Mouse (Mus musculus): ENCODE data around the gene Wdr59. TPM values are rescaled to one million over a fixed set of nuclear protein-coding genes. Genes with fewer than 3 reads are reported as not detected.

The Wdr59 gene
- polyA plus RNA-seq, 1 experiment from 2014 or later = 4.2 TPM

DNA sequence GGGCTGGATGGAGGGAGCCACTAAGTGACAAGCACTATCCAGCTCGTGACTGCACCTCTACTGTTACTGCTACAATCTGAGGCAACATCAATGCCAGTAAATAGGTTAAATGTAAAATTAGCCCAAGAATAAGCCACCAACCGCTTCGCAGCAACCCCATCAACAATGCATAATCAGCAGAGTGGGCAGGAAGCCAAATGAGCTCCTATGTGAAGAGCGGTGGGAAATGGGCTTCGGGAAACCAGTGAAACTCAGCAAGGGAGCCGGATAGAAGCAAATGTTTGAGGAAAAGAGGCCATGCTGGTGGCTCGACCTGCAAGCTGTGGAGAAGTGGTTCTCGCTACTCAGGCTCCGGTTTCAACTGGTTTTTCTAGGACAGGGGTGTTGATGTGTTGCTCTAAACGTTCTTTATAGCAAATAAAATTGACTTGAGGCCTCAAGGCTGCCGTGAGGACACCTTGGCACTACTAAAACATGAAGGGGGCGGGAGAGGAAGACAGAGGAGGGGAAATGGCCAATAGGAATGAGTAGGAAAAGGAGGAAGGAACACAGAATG, 50.3 kb downstream of the Wdr59 start:
- Histone ChIP-seq H3K27me3 (ENCODE audit: control insufficient read depth, insufficient read depth, low read length) (no peaks in the 10 kb centered on the region), H3K4me3 (ENCODE audit: low read depth, low read length) (no peak overlapping the region), H3K9me3 (replicated peaks; ENCODE audit: control insufficient read depth, low read length) (no peaks in the 10 kb centered on the region), H3K9ac (ENCODE audit: low read depth, low read length) (no peak overlapping the region), H3K4me1 (ENCODE audit: control insufficient read depth, insufficient read depth, low read length) (no peaks in the 10 kb centered on the region), H3K4me2 (no peak overlapping the region), H3K27ac (ENCODE audit: low read depth, low read length) (no peak overlapping the region), H3K36me3 (ENCODE audit: control insufficient read depth, insufficient read depth, low read length) (no peaks in the 10 kb centered on the region)
- 83% methylated on average over 12 of the region's 12 CpGs for WGBS (ENCODE audit: insufficient replicate concordance)
- ATAC-seq (replicated peaks; ENCODE audit: insufficient number of reproducible peaks, low FRiP score, low TSS enrichment) = no peak

DNA sequence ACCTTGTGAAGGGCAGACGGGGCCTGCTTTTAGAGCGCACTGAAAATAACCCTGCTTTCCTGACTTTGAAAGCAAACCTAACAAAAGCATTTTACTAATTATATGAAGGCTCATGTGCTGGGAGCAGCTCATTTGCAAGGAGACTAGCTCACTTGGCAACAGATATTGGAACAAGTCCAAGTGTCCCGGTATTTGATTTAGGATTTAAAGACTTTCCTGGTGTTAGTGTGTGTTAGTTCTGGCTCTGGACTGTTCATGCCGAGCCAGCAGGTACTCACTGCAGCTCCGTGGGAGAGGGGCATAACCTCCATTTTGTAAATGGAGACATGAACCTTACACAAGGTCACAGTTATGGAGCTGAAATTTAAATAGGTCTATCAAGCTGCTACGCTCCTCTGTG, 52.9 kb downstream of the Wdr59 start:
- Histone ChIP-seq H3K9ac (ENCODE audit: low read depth, low read length) (no peak overlapping the region), H3K9me3 (replicated peaks; ENCODE audit: control insufficient read depth, low read length) (no peaks in the 10 kb centered on the region), H3K27ac (ENCODE audit: low read depth, low read length) (no peak overlapping the region), H3K27me3 (ENCODE audit: control insufficient read depth, insufficient read depth, low read length) (no peaks in the 10 kb centered on the region), H3K36me3 (ENCODE audit: control insufficient read depth, insufficient read depth, low read length) (no peaks in the 10 kb centered on the region), H3K4me3 (ENCODE audit: low read depth, low read length) (no peak overlapping the region), H3K4me2 (no peak overlapping the region), H3K4me1 (ENCODE audit: control insufficient read depth, insufficient read depth, low read length) (no peaks in the 10 kb centered on the region)
- 83% methylated on average over 6 of the region's 6 CpGs for WGBS (ENCODE audit: insufficient replicate concordance)
- no peak for ATAC-seq (replicated peaks; ENCODE audit: insufficient number of reproducible peaks, low FRiP score, low TSS enrichment)

DNA sequence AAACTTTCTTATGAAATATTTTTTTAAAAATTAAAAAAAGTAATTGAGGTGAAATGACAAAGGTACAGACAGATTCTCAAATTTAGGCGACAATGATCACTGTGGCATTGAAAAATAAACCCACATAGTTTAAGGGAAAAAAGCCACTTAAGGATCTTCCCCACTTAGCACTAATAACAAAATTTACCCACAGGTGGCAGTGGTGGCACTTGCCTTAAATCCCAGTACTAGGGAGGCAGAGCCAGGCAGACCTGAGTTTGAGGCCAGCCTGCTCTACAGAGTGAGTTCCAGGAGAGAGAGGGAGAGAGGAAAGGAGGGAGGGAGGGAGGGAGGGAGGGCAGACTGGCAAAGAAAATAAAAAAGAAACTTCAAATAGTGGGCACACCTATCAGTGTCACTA, 56.6 kb downstream of the Wdr59 start:
- H3K9ac ChIP-seq (ENCODE audit: low read depth, low read length) = no peak overlapping the region
- WGBS (ENCODE audit: insufficient replicate concordance) = 83% methylated on average over 1 of the region's 1 CpGs
- H3K4me3 ChIP-seq (ENCODE audit: low read depth, low read length) = no peak overlapping the region
- ATAC-seq (replicated peaks; ENCODE audit: insufficient number of reproducible peaks, low FRiP score, low TSS enrichment) = no peak
- H3K9me3 ChIP-seq (replicated peaks; ENCODE audit: control insufficient read depth, low read length) = no peaks in the 10 kb centered on the region
- H3K27ac ChIP-seq (ENCODE audit: low read depth, low read length) = no peak overlapping the region
- H3K27me3 ChIP-seq (ENCODE audit: control insufficient read depth, insufficient read depth, low read length) = no peaks in the 10 kb centered on the region
- no peak overlapping the region for H3K4me2 ChIP-seq
- H3K36me3 ChIP-seq (ENCODE audit: control insufficient read depth, insufficient read depth, low read length) = 0 out of 2 replicates have a peak, but pooled peaks cover 2% of the 10 kb centered on the region
- H3K4me1 ChIP-seq (ENCODE audit: control insufficient read depth, insufficient read depth, low read length) = no peaks in the 10 kb centered on the region

DNA sequence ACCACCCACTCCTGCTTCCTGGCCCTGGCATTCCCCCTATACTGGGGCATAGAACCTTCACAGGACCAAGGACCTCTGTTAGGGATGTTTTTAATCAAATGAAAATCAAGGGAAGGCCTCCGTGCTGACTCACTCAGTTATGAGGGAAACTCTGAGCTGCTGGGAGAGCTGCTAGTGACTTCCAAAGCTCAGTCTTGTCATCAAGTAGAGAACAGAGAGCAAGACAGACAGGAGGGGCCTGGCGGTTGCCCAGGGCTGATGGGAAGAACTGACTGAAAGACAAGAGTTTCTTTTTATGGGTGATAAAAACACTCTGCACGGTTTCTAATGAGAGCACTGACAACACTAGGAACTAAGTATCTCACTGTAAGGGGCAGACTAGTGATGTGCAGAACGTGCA, 57.4 kb downstream of the Wdr59 start:
- Histone ChIP-seq H3K9me3 (replicated peaks; ENCODE audit: control insufficient read depth, low read length) (no peaks in the 10 kb centered on the region), H3K4me1 (ENCODE audit: control insufficient read depth, insufficient read depth, low read length) (no peaks in the 10 kb centered on the region), H3K9ac (ENCODE audit: low read depth, low read length) (no peak overlapping the region), H3K27me3 (ENCODE audit: control insufficient read depth, insufficient read depth, low read length) (no peaks in the 10 kb centered on the region), H3K4me2 (no peak overlapping the region), H3K36me3 (ENCODE audit: control insufficient read depth, insufficient read depth, low read length) (0 out of 2 replicates have a peak, but pooled peaks cover 2% of the 10 kb centered on the region), H3K27ac (ENCODE audit: low read depth, low read length) (no peak overlapping the region), H3K4me3 (ENCODE audit: low read depth, low read length) (no peak overlapping the region)
- WGBS (ENCODE audit: insufficient replicate concordance) = 43% methylated on average over 4 of the region's 4 CpGs
- no peak for ATAC-seq (replicated peaks; ENCODE audit: insufficient number of reproducible peaks, low FRiP score, low TSS enrichment)

DNA sequence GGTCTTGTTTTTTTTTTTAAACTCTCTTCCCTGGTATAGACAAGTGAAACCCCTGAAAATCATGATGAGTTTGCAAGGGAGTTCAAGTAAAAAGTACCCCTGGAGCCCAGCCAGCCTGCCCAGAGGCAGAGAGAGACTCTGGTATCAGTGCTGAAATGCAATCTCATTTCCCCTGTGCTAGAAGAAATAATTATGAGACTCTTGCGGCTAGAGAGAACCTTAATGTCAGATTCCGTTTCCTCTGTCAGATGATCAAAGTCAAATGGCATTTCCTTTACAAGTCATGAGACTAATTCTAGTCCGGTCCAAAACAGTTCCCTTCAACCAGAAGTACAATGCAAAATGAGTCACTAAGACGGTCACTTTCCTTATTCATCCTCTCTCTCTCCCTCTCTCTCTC, 72.2 kb downstream of the Wdr59 start:
- Histone ChIP-seq H3K4me3 (ENCODE audit: low read depth, low read length) (no peak overlapping the region), H3K36me3 (ENCODE audit: control insufficient read depth, insufficient read depth, low read length) (no peaks in the 10 kb centered on the region), H3K4me1 (ENCODE audit: control insufficient read depth, insufficient read depth, low read length) (peaks cover 13% of the 10 kb centered on the region), H3K9me3 (replicated peaks; ENCODE audit: control insufficient read depth, low read length) (no peaks in the 10 kb centered on the region), H3K27me3 (ENCODE audit: control insufficient read depth, insufficient read depth, low read length) (no peaks in the 10 kb centered on the region), H3K27ac (ENCODE audit: low read depth, low read length) (0 out of 2 replicates have a peak overlapping the region, but pooled peaks have one; percentile 15), H3K9ac (ENCODE audit: low read depth, low read length) (no peak overlapping the region), H3K4me2 (no peak overlapping the region)
- WGBS (ENCODE audit: insufficient replicate concordance) = 54% methylated on average over 4 of the region's 4 CpGs
- no peak for ATAC-seq (replicated peaks; ENCODE audit: insufficient number of reproducible peaks, low FRiP score, low TSS enrichment)

DNA sequence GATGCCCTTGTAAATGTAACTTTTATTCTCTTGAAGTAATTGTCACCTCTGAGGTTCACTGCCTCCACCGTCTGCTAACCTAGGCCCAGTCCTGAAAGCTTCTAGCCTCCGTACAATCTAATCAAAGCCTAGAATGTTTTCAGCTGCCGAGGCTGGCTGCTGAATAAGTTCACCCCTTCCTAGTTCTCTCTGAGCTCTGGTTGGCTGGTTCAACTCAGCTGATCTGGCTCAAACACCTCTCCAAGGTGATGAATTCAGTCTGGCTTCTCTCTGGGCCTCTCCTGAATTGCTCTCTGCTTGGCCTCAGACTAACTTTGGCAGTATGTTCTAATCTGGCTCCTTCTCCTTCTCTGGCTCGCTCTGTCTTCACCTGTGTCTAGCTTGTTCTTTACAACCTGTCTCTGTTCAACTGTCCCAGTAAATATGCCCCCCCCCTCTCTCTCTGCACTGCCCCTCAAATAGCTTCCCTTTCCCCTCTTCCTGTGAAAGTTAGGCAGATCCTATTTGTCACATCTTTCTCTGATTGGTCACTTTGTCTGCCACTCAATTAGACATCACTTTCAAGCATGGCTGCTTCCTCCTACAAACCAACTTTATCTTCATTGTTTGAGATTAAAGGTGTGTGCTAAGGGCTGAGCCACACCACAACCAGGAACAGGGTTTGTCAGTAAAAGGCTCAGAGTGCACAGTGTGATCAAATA, 75.8 kb downstream of the Wdr59 start:
- Histone ChIP-seq H3K4me1 (ENCODE audit: control insufficient read depth, insufficient read depth, low read length) (peaks cover 16% of the 10 kb centered on the region), H3K36me3 (ENCODE audit: control insufficient read depth, insufficient read depth, low read length) (no peaks in the 10 kb centered on the region), H3K4me3 (ENCODE audit: low read depth, low read length) (no peak overlapping the region), H3K9ac (ENCODE audit: low read depth, low read length) (0 out of 2 replicates have a peak overlapping the region, but pooled peaks have one; percentile 46), H3K9me3 (replicated peaks; ENCODE audit: control insufficient read depth, low read length) (no peaks in the 10 kb centered on the region), H3K27ac (ENCODE audit: low read depth, low read length) (peak overlapping the region; percentile 58), H3K27me3 (ENCODE audit: control insufficient read depth, insufficient read depth, low read length) (no peaks in the 10 kb centered on the region), H3K4me2 (peak overlapping the region; percentile 22; the same call in 1 of the 2 replicates)
- ATAC-seq (replicated peaks; ENCODE audit: insufficient number of reproducible peaks, low FRiP score, low TSS enrichment) = no peak
- 27% methylated on average over 4 of the region's 4 CpGs for WGBS (ENCODE audit: insufficient replicate concordance)

DNA sequence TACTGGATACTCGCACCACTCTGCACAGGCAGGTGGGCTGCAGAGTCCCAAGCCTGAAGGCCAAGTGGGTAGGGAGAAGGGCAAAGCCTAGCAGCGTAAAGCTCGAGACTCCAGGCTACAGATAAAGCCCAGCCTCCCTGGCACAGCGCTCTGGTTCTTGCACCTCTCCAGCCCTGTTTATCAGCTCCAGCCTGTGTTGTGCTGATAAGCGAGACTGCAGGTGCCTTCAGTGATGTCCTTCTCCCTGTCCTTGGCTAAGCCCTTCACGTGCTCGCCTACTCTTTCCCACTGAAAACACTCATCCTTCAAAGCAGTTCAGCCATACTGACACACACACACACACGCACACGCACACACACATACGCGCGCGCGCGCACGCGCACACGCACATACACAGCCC, 76.3 kb downstream of the Wdr59 start:
- WGBS (ENCODE audit: insufficient replicate concordance) = 63% methylated on average over 18 of the region's 18 CpGs
- H3K27me3 ChIP-seq (ENCODE audit: control insufficient read depth, insufficient read depth, low read length) = no peaks in the 10 kb centered on the region
- H3K4me2 ChIP-seq = peak overlapping the region; percentile 22; the same call in 1 of the 2 replicates
- H3K9ac ChIP-seq (ENCODE audit: low read depth, low read length) = 0 out of 2 replicates have a peak overlapping the region, but pooled peaks have one; percentile 46
- no peaks in the 10 kb centered on the region for H3K9me3 ChIP-seq (replicated peaks; ENCODE audit: control insufficient read depth, low read length)
- H3K4me3 ChIP-seq (ENCODE audit: low read depth, low read length) = no peak overlapping the region
- peaks cover 16% of the 10 kb centered on the region for H3K4me1 ChIP-seq (ENCODE audit: control insufficient read depth, insufficient read depth, low read length)
- H3K27ac ChIP-seq (ENCODE audit: low read depth, low read length) = peak overlapping the region; percentile 58
- no peaks in the 10 kb centered on the region for H3K36me3 ChIP-seq (ENCODE audit: control insufficient read depth, insufficient read depth, low read length)
- no peak for ATAC-seq (replicated peaks; ENCODE audit: insufficient number of reproducible peaks, low FRiP score, low TSS enrichment)

DNA sequence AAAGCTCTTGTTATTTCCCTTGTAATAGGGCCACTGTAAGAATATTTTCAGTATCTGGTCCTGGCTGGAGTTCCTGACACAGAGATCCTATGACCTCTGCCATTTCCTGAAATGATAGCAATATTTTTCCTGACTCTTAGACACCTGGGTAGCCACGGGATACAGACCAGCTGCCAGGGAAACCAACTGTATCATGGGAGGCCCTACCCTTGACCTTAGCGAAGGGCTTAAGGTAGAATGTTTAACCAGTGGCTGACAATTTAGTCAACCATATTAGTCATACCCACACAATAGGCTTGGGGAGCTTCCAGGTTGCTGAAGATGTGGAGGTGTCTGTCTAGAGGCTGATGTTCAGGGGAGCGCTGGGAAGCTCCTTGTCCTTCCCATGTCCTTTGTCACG, 77.6 kb downstream of the Wdr59 start:
- no peaks in the 10 kb centered on the region for H3K9me3 ChIP-seq (replicated peaks; ENCODE audit: control insufficient read depth, low read length)
- H3K27ac ChIP-seq (ENCODE audit: low read depth, low read length) = no peak overlapping the region
- H3K9ac ChIP-seq (ENCODE audit: low read depth, low read length) = no peak overlapping the region
- ATAC-seq (replicated peaks; ENCODE audit: insufficient number of reproducible peaks, low FRiP score, low TSS enrichment) = no peak
- no peaks in the 10 kb centered on the region for H3K27me3 ChIP-seq (ENCODE audit: control insufficient read depth, insufficient read depth, low read length)
- H3K36me3 ChIP-seq (ENCODE audit: control insufficient read depth, insufficient read depth, low read length) = no peaks in the 10 kb centered on the region
- H3K4me3 ChIP-seq (ENCODE audit: low read depth, low read length) = no peak overlapping the region
- H3K4me1 ChIP-seq (ENCODE audit: control insufficient read depth, insufficient read depth, low read length) = peaks cover 16% of the 10 kb centered on the region
- WGBS (ENCODE audit: insufficient replicate concordance) = 75% methylated on average over 4 of the region's 4 CpGs
- H3K4me2 ChIP-seq = no peak overlapping the region

DNA sequence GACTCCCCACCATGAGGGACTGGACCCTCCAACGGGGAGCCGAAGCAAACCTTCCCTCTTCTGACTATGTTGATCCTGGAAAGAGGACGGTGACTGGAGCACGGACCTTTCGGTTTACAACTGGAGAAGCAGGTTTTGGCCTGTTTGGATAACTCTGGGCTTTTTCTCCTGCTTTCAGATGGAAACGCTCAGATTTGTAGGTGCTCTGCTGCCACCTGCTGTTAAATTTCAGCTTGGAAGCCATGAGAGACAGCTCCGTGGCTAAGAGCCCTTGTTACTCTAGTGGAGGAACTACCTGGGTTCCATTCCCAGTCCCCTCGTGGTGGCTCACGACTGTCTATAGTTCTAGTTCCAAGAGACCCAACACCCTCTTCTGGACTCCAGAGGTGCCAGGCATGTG, 82.7 kb downstream of the Wdr59 start:
- no peak for ATAC-seq (replicated peaks; ENCODE audit: insufficient number of reproducible peaks, low FRiP score, low TSS enrichment)
- H3K4me3 ChIP-seq (ENCODE audit: low read depth, low read length) = no peak overlapping the region
- H3K27ac ChIP-seq (ENCODE audit: low read depth, low read length) = no peak overlapping the region
- no peak overlapping the region; the same call in 1 of the 2 replicates for H3K9ac ChIP-seq (ENCODE audit: low read depth, low read length)
- no peaks in the 10 kb centered on the region for H3K27me3 ChIP-seq (ENCODE audit: control insufficient read depth, insufficient read depth, low read length)
- H3K36me3 ChIP-seq (ENCODE audit: control insufficient read depth, insufficient read depth, low read length) = no peaks in the 10 kb centered on the region
- 25% methylated on average over 9 of the region's 9 CpGs for WGBS (ENCODE audit: insufficient replicate concordance)
- H3K4me1 ChIP-seq (ENCODE audit: control insufficient read depth, insufficient read depth, low read length) = 0 out of 2 replicates have a peak, but pooled peaks cover 1% of the 10 kb centered on the region
- H3K4me2 ChIP-seq = no peak overlapping the region
- no peaks in the 10 kb centered on the region for H3K9me3 ChIP-seq (replicated peaks; ENCODE audit: control insufficient read depth, low read length)
